Mouse (Mus musculus): ENCODE data around the gene Pigc. TPM values are rescaled to one million over a fixed set of nuclear protein-coding genes. Genes with fewer than 3 reads are reported as not detected.

The Pigc gene
- polyA plus RNA-seq, 1 experiment from 2014 or later, result 57.3 TPM

DNA sequence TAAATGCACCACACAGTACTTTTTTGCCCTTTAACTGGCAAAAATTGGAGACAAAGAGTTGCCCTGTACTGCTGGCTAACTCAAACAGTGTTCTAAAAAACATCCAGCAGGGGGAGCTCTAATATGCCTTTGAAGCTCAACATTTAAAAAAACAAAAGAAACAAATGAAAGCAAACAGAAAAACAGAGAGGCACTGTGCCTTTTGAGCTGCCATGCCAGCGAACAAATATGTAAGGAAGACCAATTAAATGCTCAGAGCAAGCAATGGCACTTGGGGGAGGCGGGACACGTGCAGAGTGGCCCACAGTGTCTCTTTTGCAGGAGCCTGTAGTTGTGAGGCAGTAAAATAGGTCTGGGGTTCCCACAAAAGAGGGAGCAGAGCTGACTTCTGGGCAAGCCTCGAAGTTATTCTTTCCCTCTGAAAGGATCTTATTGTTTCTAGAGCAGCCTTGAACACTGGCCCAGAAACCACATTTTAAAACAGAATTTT, 30.9 kb downstream of the Pigc start:
- Histone ChIP-seq H3K4me2 (replicated peaks) (peak overlapping the region; percentile 44), H3K27me3 (no peaks in the 10 kb centered on the region), H3K4me3 (no peak overlapping the region), H3K9me3 (no peaks in the 10 kb centered on the region), H3K9ac (peak overlapping the region; percentile 50), H3K4me1 (peaks cover 62% of the 10 kb centered on the region), H3K27ac (peak overlapping the region; percentile 98), H3K36me3 (no peaks in the 10 kb centered on the region)
- WGBS, result under 1% methylated on average over 4 of the region's 4 CpGs
- peak; percentile 76 for ATAC-seq (ENCODE audit: low FRiP score, low read depth)

DNA sequence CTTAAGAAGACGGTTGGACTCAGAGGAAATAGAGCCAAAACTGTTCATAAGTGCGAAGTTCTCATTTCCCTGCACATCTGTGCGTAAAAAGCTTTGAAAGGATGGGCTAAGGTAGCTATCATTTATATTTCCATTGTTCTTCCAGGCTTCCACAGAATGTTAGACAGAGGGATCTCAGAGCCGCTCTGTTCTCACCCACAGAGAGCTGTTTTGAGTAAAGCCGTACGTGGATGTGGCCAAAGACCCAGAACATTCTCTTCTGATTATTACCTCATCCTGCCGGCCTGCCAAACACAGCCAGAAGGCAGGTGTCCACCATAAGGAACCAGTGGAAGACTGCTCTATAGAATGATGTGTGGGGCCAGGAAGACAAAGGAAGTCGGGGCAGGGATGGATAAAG, 32.3 kb downstream of the Pigc start:
- no peaks in the 10 kb centered on the region for H3K36me3 ChIP-seq
- H3K27me3 ChIP-seq, result no peaks in the 10 kb centered on the region
- H3K27ac ChIP-seq, result peak overlapping the region; percentile 98
- H3K9ac ChIP-seq, result no peak overlapping the region
- no peak overlapping the region for H3K4me3 ChIP-seq
- 19% methylated on average over 8 of the region's 8 CpGs for WGBS
- H3K9me3 ChIP-seq, result no peaks in the 10 kb centered on the region
- H3K4me1 ChIP-seq, result peaks cover 73% of the 10 kb centered on the region
- ATAC-seq (ENCODE audit: low FRiP score, low read depth), result peak; percentile 52
- H3K4me2 ChIP-seq (replicated peaks), result peak overlapping the region; percentile 16; the same call in 1 of the 2 replicates

DNA sequence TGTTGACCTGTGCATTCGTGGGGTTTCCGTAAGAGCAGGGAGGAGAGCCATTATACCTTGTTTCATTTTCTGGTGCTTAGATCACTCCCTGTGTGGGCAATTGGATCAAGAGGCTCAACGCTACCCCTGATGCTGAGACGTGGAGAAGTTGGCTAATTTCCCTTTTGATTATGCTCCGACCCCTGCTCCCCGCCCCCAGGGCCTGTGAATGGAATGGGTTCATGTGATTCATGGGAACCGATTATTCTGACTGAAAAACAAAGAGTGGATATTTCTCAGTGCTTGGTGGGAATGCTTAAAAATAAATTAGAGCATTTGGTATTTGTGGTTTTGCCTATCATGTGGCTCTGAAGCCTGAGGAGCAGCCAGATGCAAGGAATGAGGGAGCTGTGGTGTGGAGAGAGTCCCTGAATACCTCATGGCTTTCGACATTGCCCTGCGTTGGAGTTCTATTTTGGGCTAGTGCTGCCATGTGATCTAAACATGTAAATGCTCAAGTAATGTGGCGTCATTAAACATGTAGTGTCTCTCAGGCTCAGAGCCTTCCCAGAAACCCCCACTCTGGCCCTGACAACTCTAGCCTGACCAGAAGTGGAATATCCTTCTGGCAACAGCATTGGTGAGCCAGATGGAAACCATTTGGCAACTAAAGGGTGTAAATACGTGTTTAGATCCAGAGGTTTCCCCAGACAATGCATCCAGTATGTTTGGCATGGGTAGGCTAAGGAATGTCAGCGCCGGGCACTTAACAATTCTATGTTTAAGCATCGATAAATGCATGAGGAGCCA, 34.9 kb downstream of the Pigc start:
- ATAC-seq (ENCODE audit: low FRiP score, low read depth), result no peak
- H3K27me3 ChIP-seq, result no peaks in the 10 kb centered on the region
- peak overlapping the region; percentile 53 for H3K4me2 ChIP-seq (replicated peaks)
- H3K4me1 ChIP-seq, result peaks cover 94% of the 10 kb centered on the region
- H3K9me3 ChIP-seq, result no peaks in the 10 kb centered on the region
- no peak overlapping the region for H3K4me3 ChIP-seq
- peak overlapping the region; percentile 98 for H3K27ac ChIP-seq
- peak overlapping the region; percentile 56 for H3K9ac ChIP-seq
- no peaks in the 10 kb centered on the region for H3K36me3 ChIP-seq
- 42% methylated on average over 14 of the region's 14 CpGs for WGBS

DNA sequence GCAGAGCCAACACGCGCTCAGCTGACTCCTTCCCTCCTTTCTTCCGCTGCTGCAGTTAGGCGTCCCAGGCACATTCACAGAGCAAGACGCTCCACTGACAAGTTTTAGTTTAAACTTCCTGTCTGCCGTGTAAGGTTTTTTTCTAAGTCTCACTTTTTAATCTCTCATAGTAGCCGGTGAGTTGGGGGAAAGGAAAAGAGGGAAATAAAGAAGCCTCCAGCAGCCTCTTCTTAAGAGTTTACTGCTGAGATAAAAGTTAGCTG, 35.5 kb downstream of the Pigc start:
- Histone ChIP-seq H3K36me3 (no peaks in the 10 kb centered on the region), H3K27ac (peak overlapping the region; percentile 98), H3K4me1 (peaks cover 94% of the 10 kb centered on the region), H3K4me3 (no peak overlapping the region), H3K27me3 (no peaks in the 10 kb centered on the region), H3K9ac (peak overlapping the region; percentile 56), H3K4me2 (replicated peaks) (peak overlapping the region; percentile 53), H3K9me3 (no peaks in the 10 kb centered on the region)
- ATAC-seq (ENCODE audit: low FRiP score, low read depth), result no peak
- WGBS, result 12% methylated on average over 7 of the region's 7 CpGs

DNA sequence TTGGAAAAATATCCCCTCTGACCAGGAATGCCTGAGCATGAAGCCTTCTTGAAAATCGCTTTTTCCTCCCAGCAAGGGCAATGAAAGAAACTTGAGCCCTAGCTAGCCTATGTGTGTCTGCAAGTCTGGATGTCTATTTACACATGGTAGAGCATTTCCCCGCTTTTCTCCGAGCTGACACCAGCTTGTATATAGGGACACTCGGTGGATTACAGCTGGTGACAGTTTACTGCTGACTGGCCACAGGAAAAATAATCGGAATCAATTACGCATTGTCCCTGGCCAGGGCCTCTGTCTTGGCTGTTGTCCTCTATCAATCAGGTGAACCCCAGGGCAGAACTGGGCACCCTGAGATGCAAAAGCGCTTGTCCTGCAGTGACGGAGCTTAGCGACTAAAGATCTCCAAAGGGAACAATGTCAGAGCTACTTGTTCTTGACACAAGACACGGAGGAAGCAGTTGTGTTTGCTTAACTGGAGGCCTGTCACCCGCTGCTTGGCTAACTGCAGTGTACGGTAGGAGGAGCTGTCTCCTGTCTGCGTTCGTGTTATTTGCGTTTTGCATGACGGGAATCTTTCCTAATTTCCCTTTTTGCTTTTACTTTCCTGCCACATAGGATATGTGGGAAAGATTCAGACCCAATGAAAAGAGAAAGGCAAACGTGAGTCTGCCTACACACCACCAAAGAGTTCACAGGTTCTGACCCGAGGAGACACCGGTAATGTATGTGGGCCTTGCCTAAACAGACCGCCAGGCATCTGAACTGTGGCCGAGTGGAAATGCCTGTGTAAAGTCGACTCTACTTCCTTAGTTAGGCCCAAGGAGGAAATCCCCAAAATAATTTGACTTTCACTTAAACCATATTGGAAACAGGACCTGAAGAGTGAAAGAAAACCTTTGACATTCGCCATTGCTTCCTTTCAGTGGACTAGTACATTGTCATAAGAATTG, 36.1 kb downstream of the Pigc start:
- no peak for ATAC-seq (ENCODE audit: low FRiP score, low read depth)
- peak overlapping the region; percentile 56 for H3K9ac ChIP-seq
- H3K4me3 ChIP-seq, result peak overlapping the region; percentile 10; the same call in 1 of the 2 replicates
- H3K27ac ChIP-seq, result peak overlapping the region; percentile 98
- H3K4me1 ChIP-seq, result peaks cover 94% of the 10 kb centered on the region
- H3K9me3 ChIP-seq, result no peaks in the 10 kb centered on the region
- 37% methylated on average over 23 of the region's 23 CpGs for WGBS
- no peaks in the 10 kb centered on the region for H3K27me3 ChIP-seq
- H3K4me2 ChIP-seq (replicated peaks), result peak overlapping the region; percentile 53
- no peaks in the 10 kb centered on the region for H3K36me3 ChIP-seq

DNA sequence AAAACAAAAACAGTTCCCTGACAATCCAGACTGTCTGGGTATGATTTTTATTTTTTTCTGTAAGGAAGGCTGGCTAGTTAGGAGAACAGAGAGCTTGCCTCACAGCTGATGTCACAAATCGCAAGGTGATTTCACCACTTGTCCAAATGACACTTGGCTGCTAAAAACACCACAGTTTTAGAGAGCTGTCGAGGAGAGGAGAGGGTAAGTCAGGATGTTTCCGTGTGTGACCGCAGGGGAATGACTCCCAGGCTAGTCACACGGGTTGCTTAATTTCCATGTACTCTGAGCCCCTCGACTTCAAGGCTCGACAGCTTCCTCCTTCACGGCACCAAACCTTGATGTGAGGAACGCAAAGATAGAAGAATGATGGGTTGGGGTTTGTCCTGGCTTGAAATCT, 37.1 kb downstream of the Pigc start:
- Histone ChIP-seq H3K27me3 (no peaks in the 10 kb centered on the region), H3K27ac (peak overlapping the region; percentile 99; the same call in 1 of the 2 replicates), H3K36me3 (peaks cover 3% of the 10 kb centered on the region; the same call in 1 of the 2 replicates), H3K4me1 (peaks cover 90% of the 10 kb centered on the region), H3K4me3 (no peak overlapping the region), H3K9ac (peak overlapping the region; percentile 43; the same call in 1 of the 2 replicates), H3K4me2 (replicated peaks) (peak overlapping the region; percentile 35; the same call in 1 of the 2 replicates), H3K9me3 (no peaks in the 10 kb centered on the region)
- ATAC-seq (ENCODE audit: low FRiP score, low read depth), result no peak
- WGBS, result 64% methylated on average over 9 of the region's 9 CpGs

DNA sequence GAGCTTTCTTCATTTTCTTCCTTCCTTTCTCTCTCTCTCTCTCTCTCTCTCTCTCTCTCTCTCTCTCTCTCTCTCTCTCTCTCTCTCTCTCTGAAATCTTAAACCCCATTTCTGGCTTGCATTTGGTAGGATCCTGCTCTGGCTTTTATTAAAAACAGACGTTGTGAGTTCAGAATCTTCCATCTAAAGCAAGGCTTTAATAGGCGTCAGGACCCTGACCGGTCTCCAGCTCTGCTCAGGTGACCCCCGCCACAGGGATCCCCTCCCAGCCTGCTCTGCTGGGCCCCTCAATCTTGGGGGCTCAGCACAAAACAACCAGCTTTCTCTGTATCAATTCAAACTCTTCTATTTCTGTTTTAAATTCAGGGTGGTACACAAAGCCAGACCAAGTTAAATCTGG, 39.2 kb downstream of the Pigc start:
- no peaks in the 10 kb centered on the region for H3K27me3 ChIP-seq
- peak overlapping the region; percentile 45 for H3K4me2 ChIP-seq (replicated peaks)
- H3K4me3 ChIP-seq, result peak overlapping the region; percentile 2; the same call in 1 of the 2 replicates
- peak; percentile 57; the same call in 1 of the 2 replicates for ATAC-seq (ENCODE audit: low FRiP score, low read depth)
- H3K4me1 ChIP-seq, result peaks cover 79% of the 10 kb centered on the region
- peak overlapping the region; percentile 53 for H3K9ac ChIP-seq
- WGBS, result 12% methylated on average over 4 of the region's 4 CpGs
- H3K27ac ChIP-seq, result peak overlapping the region; percentile 99
- H3K9me3 ChIP-seq, result no peaks in the 10 kb centered on the region
- peaks cover 3% of the 10 kb centered on the region; the same call in 1 of the 2 replicates for H3K36me3 ChIP-seq

DNA sequence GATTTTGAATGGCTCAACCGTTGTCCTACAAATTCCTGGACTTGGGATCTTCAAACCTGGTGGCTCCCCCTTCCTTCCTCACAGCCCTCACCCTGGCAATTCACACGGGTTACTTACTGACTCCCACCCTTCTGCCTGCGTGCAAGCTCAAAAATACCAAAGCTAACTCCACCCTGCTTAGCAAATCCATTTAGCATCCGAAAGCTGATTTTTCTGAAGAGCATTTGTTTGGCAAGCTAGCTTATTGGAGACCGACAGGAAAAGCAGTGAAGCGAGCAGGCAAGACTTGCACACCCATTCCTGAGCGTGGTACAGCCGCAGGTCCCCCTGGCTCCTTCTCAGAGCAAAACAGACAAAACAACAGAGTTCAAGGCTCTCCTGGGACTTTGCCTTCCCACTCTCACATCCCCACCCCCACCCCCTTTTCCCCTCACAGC, 39.7 kb downstream of the Pigc start:
- Histone ChIP-seq H3K27me3 (no peaks in the 10 kb centered on the region), H3K4me1 (peaks cover 79% of the 10 kb centered on the region), H3K9me3 (no peaks in the 10 kb centered on the region), H3K4me2 (replicated peaks) (peak overlapping the region; percentile 45), H3K27ac (peak overlapping the region; percentile 99), H3K4me3 (peak overlapping the region; percentile 2; the same call in 1 of the 2 replicates), H3K9ac (peak overlapping the region; percentile 53), H3K36me3 (peaks cover 3% of the 10 kb centered on the region; the same call in 1 of the 2 replicates)
- ATAC-seq (ENCODE audit: low FRiP score, low read depth), result peak; percentile 74
- WGBS, result 7% methylated on average over 8 of the region's 8 CpGs

DNA sequence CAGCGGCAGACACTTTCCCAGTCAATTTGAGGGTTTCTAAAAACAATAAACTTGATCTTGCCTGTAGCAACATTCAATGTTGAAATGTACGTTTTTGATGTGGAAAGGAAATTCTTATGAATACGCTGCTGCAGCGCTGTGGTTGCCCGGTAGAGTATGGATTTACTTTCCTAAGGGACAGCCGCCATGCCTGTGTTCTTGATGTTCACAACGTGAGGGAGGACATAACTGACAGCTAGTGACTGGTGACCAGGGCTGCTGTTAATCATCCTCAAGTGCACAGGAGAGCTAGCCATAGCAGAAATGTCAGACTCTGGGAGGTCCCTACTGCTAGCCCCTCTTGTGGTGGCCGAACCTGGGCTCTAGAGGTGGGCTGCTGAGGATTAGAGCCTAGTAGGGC, 40.1 kb downstream of the Pigc start:
- Histone ChIP-seq H3K36me3 (peaks cover 3% of the 10 kb centered on the region; the same call in 1 of the 2 replicates), H3K27me3 (no peaks in the 10 kb centered on the region), H3K27ac (peak overlapping the region; percentile 99), H3K4me1 (peaks cover 79% of the 10 kb centered on the region), H3K4me2 (replicated peaks) (peak overlapping the region; percentile 45), H3K9ac (peak overlapping the region; percentile 53), H3K9me3 (no peaks in the 10 kb centered on the region), H3K4me3 (no peak overlapping the region)
- WGBS, result 13% methylated on average over 8 of the region's 8 CpGs
- 0 out of 2 replicates have a peak, but pooled peaks have one; percentile 3 for ATAC-seq (ENCODE audit: low FRiP score, low read depth)

DNA sequence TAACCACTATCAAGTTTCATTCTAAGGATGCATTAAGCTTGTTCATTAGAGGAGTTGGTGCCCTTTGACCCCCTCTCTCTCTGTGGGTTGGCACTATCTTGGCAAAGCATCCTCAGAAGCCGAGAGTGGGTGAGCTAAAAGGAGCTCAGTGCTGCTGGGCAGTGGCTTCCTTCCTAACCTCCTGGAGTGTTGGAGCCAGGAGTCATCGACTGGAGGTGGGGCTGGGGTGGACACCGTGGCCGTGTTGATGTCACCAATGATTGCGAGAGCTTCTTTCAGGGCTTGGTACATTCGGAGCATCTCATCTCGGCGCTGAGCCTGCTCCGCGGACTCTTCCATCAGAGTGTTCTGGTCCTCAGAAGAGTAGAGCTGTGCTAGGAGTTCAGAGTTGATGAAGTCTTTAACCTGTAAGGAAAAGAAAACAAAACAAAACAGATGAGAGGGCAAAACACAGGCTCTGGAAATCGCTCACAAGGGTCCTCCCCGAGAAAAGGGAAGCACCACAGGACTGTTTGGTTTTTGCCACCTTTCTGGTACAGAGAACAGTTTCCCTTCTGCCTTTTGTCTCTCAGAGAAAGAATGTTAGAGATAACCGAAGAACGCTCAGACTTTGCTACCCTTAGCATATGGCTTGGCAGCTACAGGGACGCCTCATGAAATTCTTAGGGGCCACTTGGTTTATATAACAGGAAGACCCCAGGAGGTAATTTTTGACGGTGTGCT, 42.7 kb downstream of the Pigc start:
- peaks cover 3% of the 10 kb centered on the region; the same call in 1 of the 2 replicates for H3K36me3 ChIP-seq
- H3K9ac ChIP-seq, result no peak overlapping the region
- no peak overlapping the region for H3K4me3 ChIP-seq
- H3K9me3 ChIP-seq, result no peaks in the 10 kb centered on the region
- 74% methylated on average over 16 of the region's 16 CpGs for WGBS
- peaks cover 81% of the 10 kb centered on the region for H3K4me1 ChIP-seq
- ATAC-seq (ENCODE audit: low FRiP score, low read depth), result no peak
- H3K4me2 ChIP-seq (replicated peaks), result no peak overlapping the region
- peak overlapping the region; percentile 61; the same call in 1 of the 2 replicates for H3K27ac ChIP-seq
- H3K27me3 ChIP-seq, result no peaks in the 10 kb centered on the region

DNA sequence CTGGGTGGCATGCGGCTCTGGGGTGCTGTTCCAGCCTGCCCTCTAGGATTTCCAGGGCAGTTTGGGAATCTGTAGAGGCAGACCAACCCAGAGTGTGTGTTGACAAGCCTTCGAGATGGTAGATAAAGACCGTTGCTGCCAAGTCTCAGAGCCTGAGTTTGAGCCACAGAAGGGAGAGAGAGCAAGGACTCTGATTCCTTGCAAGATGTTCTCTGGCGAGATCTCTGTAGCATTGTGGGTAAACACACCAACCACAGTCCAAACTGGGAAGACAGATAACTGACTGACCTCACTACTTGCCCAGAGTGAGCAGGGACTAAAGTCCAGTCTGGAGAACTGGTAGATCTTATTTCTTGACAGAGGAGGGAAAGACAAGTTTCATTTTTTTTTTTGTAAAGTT, 44.6 kb downstream of the Pigc start:
- ATAC-seq (ENCODE audit: low FRiP score, low read depth), result no peak
- Histone ChIP-seq H3K4me2 (replicated peaks) (no peak overlapping the region), H3K9me3 (no peaks in the 10 kb centered on the region), H3K27me3 (no peaks in the 10 kb centered on the region), H3K4me1 (peaks cover 82% of the 10 kb centered on the region), H3K4me3 (no peak overlapping the region), H3K36me3 (peaks cover 3% of the 10 kb centered on the region; the same call in 1 of the 2 replicates), H3K9ac (no peak overlapping the region), H3K27ac (peak overlapping the region; percentile 99)
- WGBS, result 84% methylated on average over 4 of the region's 4 CpGs
